Mouse (Mus musculus): ENCODE results near the gene Cradd. TPM values are rescaled to one million over a fixed set of nuclear protein-coding genes. Genes with fewer than 3 reads are reported as not detected.
A peak's percentile ranks its signal among the peaks of the same experiment; 100 is the strongest.

Gene Cradd
- total RNA-seq, 2 experiments from 2014 or later: 9.9 to 18.3 TPM

DNA sequence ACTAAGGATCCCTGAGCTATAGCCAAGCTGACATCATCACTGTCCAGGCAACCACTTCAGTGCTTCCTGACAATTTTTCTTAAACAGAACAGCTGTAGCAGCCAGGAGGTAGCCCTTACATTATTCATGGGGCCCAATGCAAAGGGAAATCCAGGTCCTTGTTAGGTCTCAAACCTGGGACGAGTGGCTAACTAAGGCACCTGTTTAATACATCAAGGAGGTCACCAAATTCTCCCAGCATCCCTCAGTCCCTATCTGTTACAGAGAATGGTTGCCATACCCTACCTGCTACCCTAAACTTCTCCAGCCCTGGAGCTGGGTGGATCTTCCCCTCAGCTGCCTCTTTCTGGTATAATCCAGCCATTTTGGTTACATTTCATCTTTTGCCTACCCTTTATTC lies 10.9 kb upstream of the Cradd start:
- no peak for DNase-seq

- DNase-seq: no peak
These were observed 8.7 kb upstream of the Cradd start for GRCm38 (mm10) chr10:95332596-95332995.

DNA sequence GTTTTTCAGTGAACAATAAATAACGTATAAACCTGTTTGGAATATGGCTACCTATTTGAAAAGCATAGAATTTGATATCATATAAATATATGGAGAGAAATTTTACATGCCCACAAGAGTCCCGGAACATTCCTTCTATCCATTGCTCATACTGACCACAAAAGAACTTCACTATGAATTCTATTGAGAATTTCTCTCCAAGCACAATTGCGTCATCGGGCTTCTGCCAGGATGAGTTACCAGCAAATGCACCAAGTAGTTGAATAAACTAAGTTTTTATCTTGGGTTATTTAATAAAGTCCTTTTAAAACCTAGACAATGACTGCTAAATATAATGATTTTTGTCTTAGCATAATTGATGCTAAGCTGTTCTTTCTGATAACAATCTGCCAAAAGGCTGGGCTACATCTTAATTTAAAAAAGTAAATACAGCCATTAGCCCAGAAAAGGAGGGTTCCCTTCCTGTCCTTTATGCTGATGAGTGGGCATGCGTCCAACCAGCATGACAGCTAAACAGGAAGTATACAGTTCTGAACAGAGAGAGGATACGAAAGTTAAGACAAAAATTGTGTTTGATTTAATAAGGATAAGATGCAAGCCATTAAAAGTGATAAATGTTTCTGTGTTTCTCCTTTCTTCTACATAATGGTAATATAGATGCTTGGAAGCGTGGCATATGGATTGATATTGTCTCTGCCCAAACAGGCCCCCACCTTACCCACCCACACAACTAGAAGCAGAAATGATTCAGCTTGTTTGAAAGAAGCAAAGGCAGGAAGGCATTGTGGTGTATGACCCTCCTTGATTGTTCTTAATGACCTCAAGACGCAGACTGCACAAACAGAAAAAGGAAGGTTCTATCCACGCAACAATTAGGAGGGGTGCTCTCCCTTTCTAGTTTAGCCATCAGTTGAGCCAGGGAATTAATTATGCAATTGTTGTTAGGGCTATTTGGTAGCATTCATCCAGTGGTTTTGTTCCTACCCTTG lies 6.7 kb upstream of the Cradd start:
- no peak for DNase-seq

DNA sequence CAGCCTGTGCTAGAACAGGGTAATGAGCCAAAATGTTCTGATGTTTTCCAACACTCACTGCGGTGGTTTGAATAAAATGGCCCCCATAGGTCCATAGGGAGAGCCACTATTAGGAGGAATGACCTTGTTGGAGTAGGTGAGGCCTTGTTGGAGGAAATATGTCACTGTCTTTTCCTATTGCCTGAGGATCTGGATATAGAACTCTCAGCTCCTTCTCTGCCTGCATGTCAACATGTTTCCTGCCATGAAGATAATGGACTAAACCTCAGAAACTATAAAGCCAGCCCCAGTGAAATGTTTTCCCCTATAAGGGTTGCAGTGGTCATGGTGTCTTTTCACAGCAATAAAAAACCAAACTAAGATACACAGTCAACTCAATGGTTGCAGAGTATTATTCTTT lies 6.0 kb upstream of the Cradd start:
- no peak for DNase-seq

DNA sequence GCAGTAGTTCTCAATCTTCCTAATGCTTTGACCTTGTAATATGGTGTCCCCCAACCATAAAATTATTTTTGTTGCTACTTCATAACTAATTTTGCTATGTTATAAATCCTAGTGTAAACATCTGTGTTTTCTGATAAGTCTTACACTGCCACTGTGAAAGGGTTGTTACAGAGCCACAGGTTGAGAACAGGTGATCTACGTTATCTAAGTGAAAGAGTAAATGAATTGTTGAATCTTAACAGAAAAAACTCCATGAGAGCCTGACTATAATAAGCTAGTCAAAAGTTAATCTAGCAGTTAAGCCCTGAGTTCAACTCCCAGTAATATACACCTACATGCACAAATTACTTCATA lies 322 bp upstream of the Cradd start:
- no peak for DNase-seq

DNA sequence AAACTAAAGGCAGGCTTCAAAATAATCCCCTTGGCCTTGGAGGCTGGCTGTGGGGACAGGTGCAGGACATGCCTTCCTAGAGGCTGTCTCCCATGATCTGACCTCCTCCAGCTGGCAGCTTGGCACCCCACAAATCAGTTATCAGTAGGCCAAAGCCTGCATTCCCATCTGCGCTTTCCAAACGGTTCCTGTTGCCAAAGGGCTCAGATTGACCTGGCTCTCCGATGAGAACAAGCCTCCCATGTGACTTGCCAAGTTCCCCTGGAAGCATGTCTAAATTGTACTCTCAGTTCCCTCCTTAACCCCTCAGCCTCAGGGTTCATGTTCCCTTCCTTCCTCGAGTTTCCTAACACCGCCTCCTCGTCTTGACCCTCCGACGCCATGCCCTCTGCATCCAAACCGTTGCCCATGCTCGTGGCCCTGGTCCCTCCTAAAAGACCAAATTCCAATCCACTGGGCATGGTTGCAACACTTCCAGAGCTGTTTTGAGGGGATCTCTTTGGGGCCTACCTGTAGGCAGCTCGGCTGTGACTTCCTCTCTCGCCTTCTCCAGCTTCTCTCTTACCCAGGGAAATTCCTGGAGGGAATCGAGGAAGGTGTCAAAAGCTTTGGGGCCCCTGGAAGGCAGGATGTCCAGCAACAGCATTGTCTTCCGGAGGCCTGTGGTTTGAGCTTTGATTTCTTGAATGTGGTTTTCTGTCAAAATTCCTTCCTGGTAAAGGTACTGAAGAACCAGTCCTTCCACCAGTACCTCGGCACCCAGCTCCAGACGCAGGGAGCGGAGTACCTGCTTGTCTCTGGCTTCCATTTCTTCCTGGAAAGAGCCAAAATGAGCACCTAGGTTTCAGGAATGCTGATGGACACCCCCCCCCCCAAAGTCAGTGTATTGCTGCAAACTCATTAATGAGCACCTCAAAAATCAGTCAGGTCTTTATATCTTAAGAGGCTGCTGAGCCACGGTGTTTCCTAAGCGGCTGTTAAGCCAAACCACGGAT lies 1.6 kb downstream of the Cradd start:
- DNase-seq: peak; percentile 33 to 58

DNA sequence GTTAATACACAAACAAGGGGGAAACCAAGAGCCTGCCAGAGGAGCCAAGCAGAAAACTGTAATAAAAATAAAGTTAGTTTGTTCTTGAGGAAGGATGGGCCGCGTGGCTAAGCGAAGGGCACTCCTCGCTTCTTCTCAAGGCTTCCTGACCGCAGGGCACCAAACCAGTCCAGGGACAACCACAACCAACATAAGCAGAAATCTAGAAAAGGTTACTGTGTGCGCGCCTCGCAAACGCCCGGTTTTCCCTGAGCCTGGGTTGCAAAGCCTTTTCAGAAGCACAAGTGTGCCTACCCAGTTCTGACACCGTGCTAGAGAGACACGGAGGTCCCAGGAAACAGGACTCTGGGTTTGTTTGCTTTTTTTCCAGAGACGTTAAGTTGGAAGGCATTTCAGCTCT lies 4.9 kb downstream of the Cradd start:
- DNase-seq: peak in 1 of 2 experiments; percentile 48

DNA sequence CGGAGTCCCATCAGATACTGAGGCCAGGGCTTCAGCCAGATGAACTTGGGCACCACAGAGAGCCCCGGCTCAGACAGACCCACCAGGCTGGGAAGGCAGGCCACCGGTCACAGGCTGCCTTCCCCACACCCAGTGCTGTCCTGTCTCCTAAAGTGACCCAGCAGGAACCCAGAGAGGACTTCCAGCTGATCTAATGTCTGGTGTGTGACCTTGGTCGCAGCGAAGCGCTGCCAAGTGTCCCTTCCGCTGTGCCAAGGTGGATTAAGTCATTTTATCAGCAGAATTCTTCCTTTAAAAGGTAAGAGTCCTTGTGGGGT lies 5.6 kb downstream of the Cradd start:
- peak; percentile 76 to 82 for DNase-seq

DNA sequence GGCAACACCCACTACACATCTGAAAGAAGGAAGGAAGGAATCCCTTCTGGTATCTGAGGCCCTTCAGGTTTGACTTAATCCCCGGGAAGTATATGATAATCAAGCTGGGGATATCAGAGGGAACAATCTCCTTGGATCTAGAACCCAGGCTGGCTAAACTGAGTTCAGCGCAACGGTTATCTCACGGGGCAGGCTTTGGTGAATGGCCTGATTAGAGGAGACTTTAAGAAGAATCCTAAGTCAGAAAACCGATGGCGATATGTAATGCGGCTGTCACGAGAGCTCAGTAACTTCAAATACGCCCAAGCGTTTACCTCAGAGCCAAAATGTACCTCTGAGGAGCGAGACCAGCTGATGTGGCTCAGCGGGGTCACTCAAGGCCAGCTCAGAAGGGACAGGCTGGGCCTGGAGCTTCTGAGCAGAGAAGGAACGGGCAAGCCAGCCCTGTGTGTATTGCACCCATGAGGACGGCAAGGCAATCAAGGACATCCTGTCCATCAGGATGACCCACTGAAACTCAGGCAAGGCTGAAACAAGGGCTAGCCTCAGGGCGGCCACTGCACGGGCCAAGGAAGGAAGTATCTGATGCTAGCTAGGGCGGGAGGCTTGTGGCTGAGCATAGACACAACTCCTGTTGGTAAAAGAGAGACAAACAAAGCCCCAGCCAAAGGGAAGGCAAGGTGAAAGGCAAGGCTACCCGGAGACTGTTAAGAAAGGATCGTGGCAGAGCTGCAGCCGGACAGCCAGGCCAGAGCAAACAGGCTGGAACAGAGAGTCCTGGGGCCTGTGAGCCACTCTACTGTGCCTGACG lies 6.1 kb downstream of the Cradd start:
- peak; percentile 54 to 65 for DNase-seq

GRCm38 (mm10) chr10:95317091-95317490 lies 6.8 kb downstream of the Cradd start:
- DNase-seq: no peak

GRCm38 (mm10) chr10:95316675-95317074 lies 7.3 kb downstream of the Cradd start:
- DNase-seq: no peak

GRCm38 (mm10) chr10:95315801-95316474 lies 8.0 kb downstream of the Cradd start:
- no peak for DNase-seq

DNA sequence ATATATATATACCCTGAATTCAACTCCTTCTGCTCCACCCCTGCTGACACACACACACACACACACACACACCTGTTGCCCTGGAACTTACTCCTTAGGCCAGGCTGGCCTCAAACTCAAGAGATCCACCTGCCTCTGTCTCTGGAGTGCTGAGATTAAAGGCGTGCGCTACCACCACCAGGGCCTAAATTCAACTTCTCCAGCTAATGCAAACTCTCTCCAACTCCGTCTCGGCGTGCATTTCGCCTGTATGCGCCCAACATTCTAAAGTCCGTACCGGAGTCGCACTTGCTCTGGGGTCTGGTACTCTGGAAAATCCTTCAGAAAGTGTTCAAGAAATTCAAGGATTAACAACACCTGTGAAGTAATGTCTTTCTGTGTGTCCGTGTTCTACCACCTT lies 8.6 kb downstream of the Cradd start:
- DNase-seq: no peak

- no peak for DNase-seq
These were observed 9.9 kb downstream of the Cradd start for GRCm38 (mm10) chr10:95314019-95314418.

DNA sequence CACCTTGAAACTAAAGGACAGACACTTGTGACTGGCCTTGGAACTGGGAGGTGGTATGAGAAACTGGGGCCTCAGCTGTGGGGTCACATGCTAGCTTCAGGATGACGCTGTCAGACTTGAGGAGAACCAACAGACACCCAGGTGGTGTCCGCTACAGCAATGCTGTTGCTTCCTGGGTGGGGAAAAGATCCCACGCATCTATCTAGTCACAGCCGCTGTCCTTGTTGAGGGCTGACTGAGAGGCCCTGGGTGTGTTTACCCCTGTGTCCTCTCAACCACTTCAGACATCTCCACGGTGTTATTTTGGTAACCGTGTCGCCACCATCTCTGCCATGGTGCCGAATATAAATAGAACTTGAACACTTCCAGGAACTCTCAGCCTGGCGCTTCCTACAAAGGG lies 10.4 kb downstream of the Cradd start:
- no peak for DNase-seq

- no peak for DNase-seq
These were observed 13.1 kb downstream of the Cradd start for GRCm38 (mm10) chr10:95310688-95311441.

DNA sequence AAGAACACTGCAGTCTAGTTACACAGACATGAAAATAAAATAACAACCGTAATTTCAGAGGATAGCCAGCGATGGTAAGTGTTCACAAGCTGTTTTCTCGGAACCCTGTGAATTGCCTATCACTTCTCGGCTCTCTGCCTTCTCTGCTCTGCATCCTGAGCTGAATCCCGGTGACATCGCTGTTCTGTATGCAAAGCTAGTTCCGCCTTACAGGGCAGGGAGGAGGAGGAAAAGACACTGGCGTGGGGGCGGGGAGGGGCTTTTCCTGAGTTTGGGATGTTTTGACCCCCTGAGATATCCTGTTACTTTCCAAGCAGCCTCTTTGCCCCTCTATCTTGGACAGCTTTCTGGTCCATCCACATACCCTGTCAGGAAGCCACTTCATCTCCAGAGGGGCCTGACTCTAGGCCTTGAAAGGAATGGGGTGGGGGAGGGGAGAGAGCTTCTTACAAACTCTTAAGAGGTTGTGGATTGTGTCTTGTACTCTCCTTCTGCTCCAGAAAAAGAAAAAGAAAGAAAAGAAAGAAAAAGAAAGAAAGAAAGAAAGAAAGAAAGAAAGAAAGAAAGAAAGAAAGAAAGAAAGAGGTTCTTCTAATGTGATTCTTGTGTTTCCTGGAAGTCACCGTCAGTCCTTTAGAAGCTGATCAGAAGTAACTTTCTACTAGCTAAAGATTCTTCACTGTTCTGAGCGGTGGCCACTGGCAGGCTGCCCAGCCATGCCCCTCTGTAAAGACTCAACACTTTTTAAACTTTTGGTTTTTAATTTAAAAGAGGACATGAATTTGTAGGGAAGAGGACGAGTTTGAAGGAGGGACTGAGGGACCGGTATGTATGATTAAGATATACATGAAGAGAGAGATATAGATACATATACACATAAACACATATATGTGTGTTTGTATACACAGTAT lies 14.3 kb downstream of the Cradd start:
- no peak for DNase-seq

DNA sequence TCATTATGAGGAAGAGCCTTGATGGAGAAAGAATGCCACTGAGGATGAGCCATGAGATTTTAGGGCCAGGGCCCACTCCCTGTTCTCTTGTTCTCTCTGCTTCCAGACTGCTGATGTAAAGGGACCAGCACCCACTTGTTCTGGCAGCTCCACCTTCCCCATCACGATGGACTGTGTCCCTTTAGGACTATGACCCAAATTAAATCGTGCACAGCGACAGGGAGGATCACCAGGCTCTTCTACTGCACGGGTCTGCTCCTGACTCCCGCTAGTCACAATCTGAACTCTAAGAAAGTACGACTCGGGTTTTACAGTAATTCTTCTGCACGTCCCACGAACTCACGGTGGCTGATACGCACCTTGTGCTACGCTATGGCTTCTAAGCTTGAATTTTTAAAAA lies 14.9 kb downstream of the Cradd start:
- DNase-seq: no peak

DNA sequence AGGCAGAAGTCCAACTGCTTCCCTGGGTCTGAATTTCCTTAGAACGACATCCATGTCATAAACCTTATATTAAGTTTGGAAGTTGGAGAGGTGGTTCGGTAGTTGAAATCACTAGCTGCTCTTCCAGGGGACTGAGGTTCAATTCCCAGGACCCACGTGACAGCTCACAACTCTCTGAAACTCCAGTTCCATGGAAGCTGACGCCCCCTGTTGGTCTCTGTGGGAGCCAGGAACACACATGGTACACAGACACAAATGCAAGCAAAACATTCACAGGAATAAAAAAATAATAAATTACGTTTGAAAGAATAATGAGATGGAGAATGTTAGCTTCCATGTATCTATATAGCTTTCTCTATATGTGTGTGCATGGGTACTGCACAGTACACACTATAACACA lies 16.0 kb downstream of the Cradd start:
- DNase-seq: no peak
